Comparison of ENCODE assay signal across 24 mouse cellular contexts in the genomic region with DNA sequence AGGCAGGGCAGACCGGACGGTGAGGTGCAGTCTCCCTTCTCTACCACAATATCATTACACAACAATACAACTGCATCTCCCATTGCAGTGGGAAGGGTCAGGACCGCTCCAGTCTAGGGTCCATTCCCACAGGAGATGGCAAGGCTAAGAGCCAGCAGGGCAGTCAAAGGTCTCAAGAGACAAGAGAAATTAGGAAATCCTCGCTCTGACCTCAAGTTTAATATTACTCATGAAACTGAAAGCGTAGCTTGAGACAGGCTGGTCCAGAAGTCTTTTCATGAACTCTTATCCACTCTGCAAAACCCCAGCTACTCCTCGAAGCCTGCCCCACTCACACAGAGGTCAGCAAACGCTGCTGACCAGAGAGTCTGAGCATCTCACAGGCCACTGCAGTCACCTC. TPM values are rescaled to one million over a fixed set of nuclear protein-coding genes. Genes with fewer than 3 reads are reported as not detected.
DNase-seq lines count a peak whose midpoint lies in the region; ATAC-seq and TF ChIP-seq lines count a peak whose summit lies in the region.
"Had no signal": no experiment of that assay in that cellular context is flagged by ENCODE, and none has a peak within 500 bp of the region (broad histone marks: within the 10 kb centered on the region; RNA-seq: fewer than 3 reads in every experiment).

No protein-coding gene starts in this region.

- H3K4me3 ChIP-seq in liver, adult 2 months (ENCODE audit: insufficient read depth, low read depth, low read length): no peak overlapping the region
- H3K4me3 ChIP-seq in liver, postnatal 0 days (ENCODE audit: low read depth, low read length): no peak overlapping the region
- H3K4me3 ChIP-seq in hindbrain, embryonic 12.5 days: no peak overlapping the region
- H3K4me3 ChIP-seq: forebrain, embryonic 13.5 days; hindbrain, embryonic 10.5 days; left cerebral cortex, adult 2 months; limb, embryonic 12.5 days; midbrain, embryonic 13.5 days had no signal

- no peak for ATAC-seq in liver, postnatal 0 days
- no peak for ATAC-seq in hindbrain, embryonic 12.5 days (ENCODE audit: low FRiP score)
- ATAC-seq: forebrain, embryonic 13.5 days; hindbrain, embryonic 16.5 days; midbrain, embryonic 13.5 days had no signal

- H3K4me1 ChIP-seq in liver, adult 2 months (ENCODE audit: control insufficient read depth, insufficient read depth, low read length): peaks cover 8% of the 10 kb centered on the region
- H3K4me1 ChIP-seq in liver, postnatal 0 days (ENCODE audit: insufficient read depth): peaks cover 2% of the 10 kb centered on the region; the same call in 1 of the 2 replicates
- H3K4me1 ChIP-seq in hindbrain, embryonic 12.5 days: peaks cover 25% of the 10 kb centered on the region

- TF ChIP-seq POLR2A in liver, adult 2 months (IDR thresholded peaks at IDR 0.05; ENCODE audit: extremely low read depth, insufficient read depth, low read length): no peak

- no peaks in the 10 kb centered on the region for H3K9me3 ChIP-seq in liver, postnatal 0 days (ENCODE audit: low read length)
- H3K9me3 ChIP-seq in hindbrain, embryonic 12.5 days (replicated peaks): no peaks in the 10 kb centered on the region
- H3K9me3 ChIP-seq: forebrain, embryonic 13.5 days; hindbrain, embryonic 10.5 days; limb, embryonic 12.5 days; midbrain, embryonic 13.5 days had no signal

- intact Hi-C loops in heart, postnatal 25 days (cut with DNase I): no loop called here

- TF ChIP-seq EP300 in liver, postnatal 0 days (IDR thresholded peaks at IDR 0.05; ENCODE audit: low read depth): no peak

- H3K4me2 ChIP-seq in liver, postnatal 0 days (ENCODE audit: low read depth, low read length): no peak overlapping the region
- no peak overlapping the region for H3K4me2 ChIP-seq in hindbrain, embryonic 12.5 days (replicated peaks)
- H3K4me2 ChIP-seq: forebrain, embryonic 13.5 days; heart, embryonic 11.5 days; limb, embryonic 12.5 days; liver, embryonic 11.5 days; midbrain, embryonic 13.5 days had no signal

- H3K27me3 ChIP-seq in liver, adult 2 months (ENCODE audit: control insufficient read depth, insufficient read depth, low read length): no peaks in the 10 kb centered on the region
- H3K27me3 ChIP-seq in liver, postnatal 0 days (ENCODE audit: insufficient read depth, low read length): peaks cover 5% of the 10 kb centered on the region
- H3K27me3 ChIP-seq in hindbrain, embryonic 12.5 days: peaks cover 24% of the 10 kb centered on the region

- DNase-seq in adrenal gland, postnatal 10 days: peak; percentile 61
- DNase-seq in adrenal gland, postnatal 4 days (ENCODE audit: low spot score in 2 of 2): no peak
- DNase-seq in heart, adult 18-20 months: peak; percentile 55 to 62
- DNase-seq in heart, postnatal 25 days (ENCODE audit: low spot score): no peak
- peak; percentile 84 for DNase-seq in liver, adult 2 months (ENCODE audit: extremely low read depth, low read depth, low spot score)
- no peak for DNase-seq in liver, postnatal 0 days
- DNase-seq: cerebellum, adult 8-10 months; cerebellum, postnatal 36 days; gastrocnemius, postnatal 25 days; kidney, adult 18-20 months; kidney, postnatal 10 days; layer of hippocampus, adult 9-11 months; lung, postnatal 36 days; thymus, adult 2 months; thymus, postnatal 36 days had no signal

- no peaks in the 10 kb centered on the region for H3K36me3 ChIP-seq in liver, adult 2 months (ENCODE audit: control insufficient read depth, insufficient read depth, low read length)
- H3K36me3 ChIP-seq in liver, postnatal 0 days (replicated peaks; ENCODE audit: insufficient read depth, low read length): no peaks in the 10 kb centered on the region
- H3K36me3 ChIP-seq in hindbrain, embryonic 12.5 days: no peaks in the 10 kb centered on the region
- H3K36me3 ChIP-seq: hindbrain, embryonic 10.5 days; limb, embryonic 12.5 days; midbrain, embryonic 13.5 days had no signal

- H3K79me2 ChIP-seq in liver, adult 2 months (ENCODE audit: control insufficient read depth, insufficient read depth, low read length): no peaks in the 10 kb centered on the region

- WGBS in liver, adult 2 months: 37% methylated on average over 7 of the region's 7 CpGs
- 73% methylated on average over 7 of the region's 7 CpGs for WGBS in liver, postnatal 0 days (ENCODE audit: insufficient replicate concordance)
- WGBS in hindbrain, embryonic 12.5 days: 85% methylated on average over 7 of the region's 7 CpGs

- H3K9ac ChIP-seq in liver, adult 2 months (ENCODE audit: low read depth, low read length): no peak overlapping the region
- no peak overlapping the region for H3K9ac ChIP-seq in liver, postnatal 0 days (replicated peaks)
- no peak overlapping the region for H3K9ac ChIP-seq in hindbrain, embryonic 12.5 days
- H3K9ac ChIP-seq: forebrain, embryonic 13.5 days; limb, embryonic 12.5 days; midbrain, embryonic 13.5 days had no signal

- no peak for TF ChIP-seq CTCF in liver, adult 2 months (IDR thresholded peaks at IDR 0.05; ENCODE audit: low read depth, low read length)
- no peak for TF ChIP-seq CTCF in liver, postnatal 0 days (IDR thresholded peaks at IDR 0.05; ENCODE audit: low read depth)

- H3K27ac ChIP-seq in liver, adult 2 months (replicated peaks; ENCODE audit: insufficient read depth, low read depth, low read length): 0 out of 2 replicates have a peak overlapping the region, but pooled peaks have one; percentile 23
- H3K27ac ChIP-seq in liver, postnatal 0 days (ENCODE audit: low read depth): no peak overlapping the region
- no peak overlapping the region for H3K27ac ChIP-seq in hindbrain, embryonic 12.5 days
- H3K27ac ChIP-seq: forebrain, embryonic 13.5 days; hindbrain, embryonic 10.5 days; left cerebral cortex, adult 2 months; limb, embryonic 12.5 days; midbrain, embryonic 13.5 days had no signal

RNA-seq across cellular contexts. Expression of gene Bhlhe41, which starts 7.9 kb away (rescaled TPM):
- total RNA-seq in adrenal gland, postnatal 10 days (2021): 1 to 10 TPM; 3.7 to 5.6 TPM
- total RNA-seq in adrenal gland, postnatal 4 days (2021): 1 to 10 TPM; 5.3 to 6.2 TPM
- 10 to 100 TPM; 11.4 to 15.8 TPM for total RNA-seq in heart, adult 18-20 months (2021)
- 10 to 100 TPM; 12.5 to 26.5 TPM for total RNA-seq in heart, postnatal 25 days (2021)
- 0.40 and 1.8 TPM in 2 replicates for total RNA-seq in liver, adult 2 months (2014; rRNA removed)
- 0.21 and 0.32 TPM in 2 replicates for polyA plus RNA-seq in liver, adult 2 months (2012; rRNA removed)
- 0.22 and 0.24 TPM in 2 replicates for polyA plus RNA-seq in liver, postnatal 0 days (2015; fragmentation: Nextera tagmentation; extraction: Ambion mirVana)
- 2.4 and 2.9 TPM in 2 replicates for polyA plus RNA-seq in hindbrain, embryonic 12.5 days (2016; fragmentation: Nextera tagmentation; extraction: Ambion mirVana)

Comparison
In these comparisons a context has a peak if more than half of its experiments do, and no peak if none do; other contexts are left out.
1. DNase-seq: peak in adrenal gland, postnatal 10 days (single experiment), heart, adult 18-20 months (2 of 2) and liver, adult 2 months (single experiment); none in adrenal gland, postnatal 4 days (0 of 2), heart, postnatal 25 days (single experiment) and liver, postnatal 0 days (single experiment).